Mouse (Mus musculus): ENCODE results near the gene Plcxd1. TPM values are rescaled to one million over a fixed set of nuclear protein-coding genes. Genes with fewer than 3 reads are reported as not detected.
A peak's percentile ranks its signal among the peaks of the same experiment; 100 is the strongest.
"Not testable (repeated sequence)": the region's sequence is repeated elsewhere in the genome, so short reads cannot be mapped to it uniquely, and the experiment has no call there.

The Plcxd1 gene
- 2.6 and 3.2 TPM in 2 replicates for polyA plus RNA-seq (2012; rRNA removed)

DNA sequence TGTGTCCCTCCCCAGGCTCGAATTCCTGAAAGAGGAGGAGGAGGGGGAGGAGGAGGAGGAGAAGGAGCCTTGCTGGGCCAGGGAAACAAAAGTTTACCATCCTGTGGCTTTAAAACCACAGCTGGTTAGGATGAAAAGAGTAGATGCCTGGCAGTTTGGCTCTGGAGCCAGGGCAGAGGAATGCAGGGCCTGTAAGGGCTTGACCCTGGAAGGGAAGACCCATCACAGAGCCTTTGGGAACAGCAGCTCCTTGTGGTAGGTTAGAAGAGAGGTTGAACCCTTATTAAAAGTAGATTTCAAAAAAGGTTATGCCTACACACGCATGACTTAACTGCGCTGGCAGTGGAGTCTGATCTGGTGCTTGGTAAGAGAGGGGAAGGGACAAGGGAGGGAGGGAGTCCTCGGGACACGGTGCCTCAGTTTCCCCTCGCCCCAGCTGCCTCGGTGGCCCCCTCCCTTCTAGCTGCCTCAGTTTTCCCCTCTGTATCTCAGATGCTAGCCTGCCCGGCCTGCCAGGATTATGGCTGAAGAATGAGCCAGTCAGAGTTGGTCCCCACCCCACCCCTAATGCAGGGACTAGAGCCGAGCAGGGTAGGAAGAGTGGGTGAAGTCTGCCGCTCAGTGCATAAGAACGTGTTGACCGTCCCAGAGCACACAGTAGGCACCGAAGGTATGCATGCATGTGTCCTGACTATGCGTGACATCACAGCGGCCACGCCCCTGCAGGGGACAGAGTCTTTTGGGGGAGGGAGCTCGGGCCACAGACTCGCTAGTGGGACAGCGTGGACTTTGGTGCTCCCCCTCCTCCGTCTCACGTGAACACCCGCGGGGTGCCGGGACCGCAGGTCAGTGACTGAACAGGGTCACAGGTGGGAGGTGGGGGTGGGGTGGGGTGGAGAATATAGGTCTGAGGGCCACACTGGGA lies at the start of gene Plcxd1:
TSS of gene Plcxd1 (plus strand) at position 314 of the 925 bp plus-strand sequence.
- TF ChIP-seq CTCF (IDR thresholded peaks at IDR 0.05; ENCODE audit: borderline replicate concordance, extremely low read depth, insufficient read depth, insufficient read length), result no peak
- TF ChIP-seq POLR2A (IDR thresholded peaks at IDR 0.05; ENCODE audit: borderline replicate concordance, extremely low read depth, insufficient read depth, insufficient read length, poor library complexity, severe bottlenecking), result no peak
- no peak for DNase-seq (ENCODE audit: low read depth)

DNA sequence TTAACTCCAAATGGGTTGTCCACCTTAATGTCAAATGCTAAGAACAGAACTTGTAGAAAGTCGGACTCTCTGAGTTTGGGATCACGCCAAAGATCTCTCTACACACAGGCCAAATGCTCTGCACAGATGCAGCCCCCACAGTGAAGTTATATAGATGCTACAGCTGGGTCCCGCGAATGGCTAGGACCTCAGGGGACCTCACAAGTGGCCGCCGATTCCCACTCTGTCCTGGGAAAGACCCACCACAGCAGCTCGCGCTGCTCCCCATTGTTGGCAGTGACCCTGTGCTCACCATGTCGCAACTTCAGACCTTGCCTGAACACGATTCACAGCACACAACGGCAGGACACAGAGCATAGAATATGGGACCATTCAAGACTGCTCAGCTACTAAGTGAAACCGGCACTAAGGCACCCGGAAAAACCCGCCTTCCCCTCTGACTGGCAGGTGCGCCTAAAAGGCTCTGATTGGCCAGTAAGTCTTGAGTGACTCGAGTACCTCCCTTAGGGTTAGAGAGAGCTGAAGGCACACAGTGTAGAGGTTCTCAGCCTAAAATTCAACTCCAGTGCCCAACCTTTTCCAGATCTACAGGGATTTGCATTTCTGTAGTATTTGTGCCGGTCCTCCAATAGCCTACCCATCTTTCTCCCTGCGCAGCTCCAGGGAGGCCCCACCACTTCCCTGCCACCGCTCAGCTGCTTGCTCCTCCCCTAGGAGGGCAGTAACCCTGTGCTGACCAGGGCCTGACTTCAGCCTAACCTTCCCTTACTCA lies 41.9 kb upstream of the Plcxd1 start:
- DNase-seq (ENCODE audit: low read depth), result peak; percentile 91
- TF ChIP-seq CTCF (IDR thresholded peaks at IDR 0.05; ENCODE audit: borderline replicate concordance, extremely low read depth, insufficient read depth, insufficient read length), result no peak
- no peak for TF ChIP-seq POLR2A (IDR thresholded peaks at IDR 0.05; ENCODE audit: borderline replicate concordance, extremely low read depth, insufficient read depth, insufficient read length, poor library complexity, severe bottlenecking)

DNA sequence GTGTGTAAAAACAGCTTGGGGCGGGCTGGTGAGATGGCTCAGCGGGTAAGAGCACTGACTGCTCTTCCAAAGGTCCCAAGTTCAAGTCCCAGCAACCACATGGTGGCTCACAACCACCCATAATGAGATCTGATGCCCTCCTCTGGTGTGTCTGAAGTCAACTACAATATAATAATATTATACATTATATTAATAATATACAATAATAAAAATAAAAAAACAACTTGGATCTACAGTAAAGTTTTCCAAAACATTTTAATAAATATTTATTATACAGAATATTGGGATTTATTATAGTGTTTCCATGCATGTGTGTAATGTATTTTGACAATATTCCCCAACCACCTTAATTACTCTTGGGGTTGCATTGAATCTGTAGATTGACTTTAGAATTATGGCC lies 27.4 kb upstream of the Plcxd1 start, which contains the start of gene Gm17655:
TSS of gene Gm17655 (minus strand) at position 101 of the 400 bp plus-strand sequence.
- not testable (repeated sequence) for DNase-seq (ENCODE audit: low read depth)

DNA sequence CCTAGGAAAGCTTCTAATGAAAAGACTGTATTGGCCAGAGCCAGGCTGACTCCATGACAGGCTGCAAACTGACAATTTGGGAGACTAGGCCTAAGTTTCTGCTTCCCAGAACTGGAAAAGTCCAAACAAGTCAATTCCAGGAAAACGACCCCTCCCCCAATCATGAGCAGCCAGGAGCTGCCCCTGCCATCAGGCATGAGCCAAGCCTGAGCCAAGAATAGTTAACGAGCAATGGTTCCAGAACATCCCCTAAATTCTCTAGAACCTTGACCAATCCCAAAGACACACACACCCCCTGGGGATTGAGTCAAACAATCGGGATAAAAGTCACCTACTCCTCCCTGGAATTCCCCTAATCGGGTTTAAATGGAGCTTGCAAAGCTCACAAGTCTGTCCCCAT lies 16.8 kb upstream of the Plcxd1 start:
- TF ChIP-seq CTCF (IDR thresholded peaks at IDR 0.05; ENCODE audit: borderline replicate concordance, extremely low read depth, insufficient read depth, insufficient read length) (no peak), POLR2A (IDR thresholded peaks at IDR 0.05; ENCODE audit: borderline replicate concordance, extremely low read depth, insufficient read depth, insufficient read length, poor library complexity, severe bottlenecking) (no peak)
- no peak for DNase-seq (ENCODE audit: low read depth)

DNA sequence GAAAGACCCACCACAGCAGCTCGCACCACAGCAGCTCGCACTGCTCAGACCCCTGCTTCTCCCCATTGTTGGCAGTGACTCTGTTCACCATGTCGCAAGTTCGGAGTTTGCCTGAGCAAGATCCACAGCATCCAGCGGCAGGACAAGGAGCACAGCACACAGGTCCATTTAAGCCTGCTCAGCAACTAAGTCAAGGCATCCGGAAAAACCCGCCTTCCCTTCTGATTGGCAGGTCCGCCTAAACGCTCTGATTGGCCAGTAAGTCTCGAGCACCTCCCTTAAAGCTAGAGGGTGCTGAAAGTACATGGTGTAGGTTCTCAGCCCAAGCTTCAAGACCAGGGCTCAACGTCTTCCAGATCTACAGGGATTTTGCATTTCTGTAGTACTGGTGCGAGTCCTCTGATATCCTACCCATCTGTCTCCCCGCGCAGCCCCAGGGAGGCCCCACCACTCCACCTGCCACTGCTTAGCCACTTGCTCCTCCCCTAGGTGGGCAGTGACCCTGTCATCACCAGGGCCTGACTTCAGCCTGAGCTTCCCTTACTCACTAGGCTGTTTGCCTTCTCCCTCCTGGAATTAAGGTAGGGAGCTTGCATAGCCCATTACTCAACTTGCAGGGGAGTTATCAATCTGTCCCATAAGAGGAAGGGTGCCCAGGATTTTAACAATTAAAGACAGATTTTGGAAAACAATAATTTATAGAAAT lies 13.5 kb upstream of the Plcxd1 start:
- TF ChIP-seq CTCF (IDR thresholded peaks at IDR 0.05; ENCODE audit: borderline replicate concordance, extremely low read depth, insufficient read depth, insufficient read length) (no peak), POLR2A (IDR thresholded peaks at IDR 0.05; ENCODE audit: borderline replicate concordance, extremely low read depth, insufficient read depth, insufficient read length, poor library complexity, severe bottlenecking) (no peak)
- no peak for DNase-seq (ENCODE audit: low read depth)

DNA sequence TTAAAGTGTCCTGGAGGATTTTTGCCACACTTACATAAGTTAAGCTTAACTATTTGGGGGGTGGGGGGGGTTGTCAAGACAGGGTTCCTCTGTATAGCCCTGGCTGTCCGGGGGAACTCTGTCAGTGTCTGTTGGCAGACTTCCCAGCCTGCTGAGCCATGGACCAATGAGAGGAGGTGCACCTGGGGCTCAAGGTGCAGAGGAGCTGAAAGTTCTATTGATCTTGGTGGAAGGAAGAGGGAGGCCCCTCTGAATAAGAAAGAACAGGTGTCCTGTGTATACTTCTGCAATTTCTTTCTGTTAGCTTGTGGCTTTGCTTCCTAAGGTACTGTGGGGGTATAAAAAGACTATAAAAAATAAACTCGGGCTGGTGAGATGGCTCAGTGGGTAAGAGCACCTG lies 8.2 kb upstream of the Plcxd1 start:
- no peak for DNase-seq (ENCODE audit: low read depth)
- TF ChIP-seq POLR2A (IDR thresholded peaks at IDR 0.05; ENCODE audit: borderline replicate concordance, extremely low read depth, insufficient read depth, insufficient read length, poor library complexity, severe bottlenecking), result no peak

DNA sequence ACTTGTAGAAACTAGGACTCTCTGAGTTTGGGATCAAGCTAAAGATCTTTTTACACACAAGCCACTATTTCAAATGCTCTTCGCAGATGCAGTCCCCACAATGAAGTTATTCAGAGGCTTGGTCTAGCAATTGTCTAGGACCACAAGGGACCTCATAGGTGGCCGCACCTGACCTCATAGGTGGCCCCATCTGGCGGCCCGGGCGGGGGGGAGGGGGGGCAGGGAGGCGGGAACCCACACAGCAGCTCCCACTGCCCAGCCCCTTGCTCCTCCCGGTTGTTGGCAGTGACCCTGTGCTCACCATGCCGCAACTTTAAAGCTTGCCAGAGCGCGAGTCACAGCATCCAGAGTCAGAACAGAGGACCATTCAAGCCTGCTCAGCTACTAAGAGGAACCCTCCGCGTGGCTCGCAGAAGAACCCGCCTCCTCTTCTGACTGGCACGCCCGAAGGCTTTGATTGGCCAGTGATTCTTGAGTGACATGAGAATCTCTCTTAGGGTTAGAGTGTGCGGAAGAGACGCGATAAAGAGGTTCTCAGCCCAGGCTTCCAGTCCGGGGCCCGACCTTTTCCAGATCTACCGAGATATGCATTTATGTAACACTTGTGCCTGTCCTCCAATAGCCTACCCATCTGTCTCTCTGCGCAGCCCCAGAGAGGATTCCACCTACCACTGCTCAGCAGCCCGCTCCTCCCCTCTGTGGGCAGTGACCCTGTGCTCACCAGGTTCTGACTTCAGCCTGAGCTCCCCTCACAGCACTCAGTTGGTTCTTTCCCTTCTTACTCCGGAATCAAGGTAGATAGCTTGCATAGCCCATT lies 5.5 kb upstream of the Plcxd1 start, which contains the start of gene Gm35315:
TSS of gene Gm35315 (minus strand) at position 391 of the 817 bp plus-strand sequence.
- TF ChIP-seq POLR2A (IDR thresholded peaks at IDR 0.05; ENCODE audit: borderline replicate concordance, extremely low read depth, insufficient read depth, insufficient read length, poor library complexity, severe bottlenecking) (peak; percentile 21; the same call in 1 of the 2 replicates), CTCF (IDR thresholded peaks at IDR 0.05; ENCODE audit: borderline replicate concordance, extremely low read depth, insufficient read depth, insufficient read length) (no peak)
- peak; percentile 96 for DNase-seq (ENCODE audit: low read depth)

DNA sequence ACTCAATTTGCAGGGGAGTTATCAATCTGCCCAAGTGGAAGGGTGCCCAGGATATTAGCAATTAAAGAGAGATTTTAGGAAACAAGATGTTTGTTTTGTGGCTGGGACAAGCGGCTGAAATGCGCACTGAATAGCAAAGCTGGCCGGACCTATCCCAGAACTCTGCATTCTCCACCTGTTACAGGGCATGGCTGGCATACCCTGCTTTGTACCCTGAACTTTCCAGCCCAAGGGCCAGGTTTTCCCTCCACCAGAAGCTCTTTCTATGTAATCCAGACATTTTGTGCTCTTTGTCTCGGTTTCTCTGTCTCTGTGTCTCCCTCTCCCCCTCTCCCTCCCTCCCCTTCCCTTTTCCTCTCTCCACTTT lies 4.9 kb upstream of the Plcxd1 start:
- no peak for DNase-seq (ENCODE audit: low read depth)
- no peak for TF ChIP-seq CTCF (IDR thresholded peaks at IDR 0.05; ENCODE audit: borderline replicate concordance, extremely low read depth, insufficient read depth, insufficient read length)

DNA sequence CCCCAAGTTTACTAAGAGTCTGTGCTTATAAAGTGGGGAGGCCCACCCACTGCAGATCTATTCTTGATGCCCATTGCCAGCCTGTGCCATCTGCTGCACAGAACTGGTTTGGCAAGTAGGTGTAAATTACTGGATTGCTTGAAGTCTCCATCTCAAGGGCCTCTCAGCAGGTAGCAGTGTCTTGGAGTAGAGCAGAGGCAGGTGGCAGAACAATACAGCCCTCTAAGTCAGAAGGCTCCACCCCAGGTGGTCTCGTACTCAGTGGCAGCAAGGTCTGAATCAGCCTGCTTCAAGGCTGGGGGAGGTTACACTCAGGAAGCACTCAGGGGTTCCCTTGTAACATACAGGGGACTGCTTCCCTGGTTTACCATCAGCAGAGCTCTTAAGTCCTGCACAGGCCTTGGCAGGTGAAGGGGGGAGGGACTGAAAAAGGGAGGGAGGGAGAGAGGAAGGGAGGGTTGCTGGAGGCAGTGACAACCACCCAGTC lies 735 bp upstream of the Plcxd1 start:
- TF ChIP-seq POLR2A (IDR thresholded peaks at IDR 0.05; ENCODE audit: borderline replicate concordance, extremely low read depth, insufficient read depth, insufficient read length, poor library complexity, severe bottlenecking) (no peak), CTCF (IDR thresholded peaks at IDR 0.05; ENCODE audit: borderline replicate concordance, extremely low read depth, insufficient read depth, insufficient read length) (no peak)
- peak; percentile 42 for DNase-seq (ENCODE audit: low read depth)

DNA sequence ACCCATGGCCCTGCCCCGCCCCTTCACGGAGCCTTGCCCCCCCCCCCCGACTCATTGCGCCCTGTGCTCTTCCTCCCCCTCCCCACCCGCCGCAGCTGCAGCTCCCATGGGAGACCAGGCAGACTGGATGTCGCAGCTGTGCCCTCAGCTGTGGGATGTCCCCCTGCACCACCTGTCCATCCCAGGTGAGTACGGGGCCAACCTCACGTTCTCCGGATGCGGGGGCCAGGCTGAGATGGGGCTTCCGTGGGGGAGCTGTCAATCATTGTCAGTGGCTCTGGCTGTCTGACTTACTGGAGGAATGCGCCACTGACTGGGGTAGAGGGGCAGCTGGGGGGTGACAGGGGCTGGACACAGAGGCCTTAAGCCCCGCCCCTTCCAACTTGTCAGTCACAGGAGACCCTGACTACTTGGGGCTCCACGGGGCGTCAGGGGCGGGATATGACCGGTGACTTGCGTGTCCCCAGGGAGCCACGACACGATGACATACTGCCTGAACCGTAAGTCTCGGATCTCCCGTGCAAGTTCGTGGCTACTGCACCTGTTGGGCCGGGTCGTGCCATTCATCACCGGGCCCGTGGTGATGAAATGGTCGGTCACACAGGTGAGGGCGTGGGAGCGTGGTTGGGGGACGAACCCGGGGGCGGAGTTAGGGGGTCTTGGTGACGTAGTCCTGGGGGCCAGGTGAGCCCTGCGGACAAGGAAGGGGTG lies 1.3 kb downstream of the Plcxd1 start:
- DNase-seq (ENCODE audit: low read depth), result peak; percentile 36
- TF ChIP-seq POLR2A (IDR thresholded peaks at IDR 0.05; ENCODE audit: borderline replicate concordance, extremely low read depth, insufficient read depth, insufficient read length, poor library complexity, severe bottlenecking) (no peak), CTCF (IDR thresholded peaks at IDR 0.05; ENCODE audit: borderline replicate concordance, extremely low read depth, insufficient read depth, insufficient read length) (no peak)

Measured in brain, embryonic 14.5 days (tissue).